Mouse (Mus musculus) G1E (cell line): ENCODE results near the gene Ripk3. TPM values are rescaled to one million over a fixed set of nuclear protein-coding genes. Genes with fewer than 3 reads are reported as not detected.

Source experiments
- ATAC-seq: 2 replicates; pipeline ENCODE4 v1.8.0; 2016; ENCODE audit warnings: mild to moderate bottlenecking; ENCODE audit not compliant: insufficient number of reproducible peaks, poor library complexity, low FRiP score, severe bottlenecking; ENCODE audit errors: extremely low read depth
- DNase-seq: peaks from one replicate; pipeline ENCODE4 v3.0.0; 2012; ENCODE audit warnings: low spot score
- H3K27me3 ChIP-seq: 2 replicates; pipeline ENCODE4 v1.6.1; 2012; ENCODE audit warnings: mild to moderate bottlenecking, low read length, inconsistent platforms; ENCODE audit not compliant: insufficient read depth
- H3K36me3 ChIP-seq: replicated peaks from 2 replicates; pipeline ENCODE3; 2012; ENCODE audit warnings: mild to moderate bottlenecking, inconsistent platforms
- H3K4me1 ChIP-seq: 2 replicates; pipeline ENCODE4 v1.6.1; 2012; ENCODE audit warnings: low read depth, low read length, inconsistent platforms, mixed read lengths; ENCODE audit not compliant: insufficient read depth
- H3K4me3 ChIP-seq: 2 replicates; pipeline ENCODE4 v1.5.1; 2012; ENCODE audit warnings: low read depth, mild to moderate bottlenecking, inconsistent platforms, low read length, moderate library complexity, mixed read lengths
- H3K9me3 ChIP-seq: replicated peaks from 2 replicates; pipeline ENCODE4 v1.6.1; 2012; ENCODE audit warnings: inconsistent platforms
- CTCF ChIP-seq: IDR thresholded peaks from 2 replicates; pipeline ENCODE4 v1.5.1; 2012; ENCODE audit warnings: low read depth, low read length, inconsistent platforms, mixed read lengths
- GATA1 ChIP-seq: IDR thresholded peaks from 2 replicates; pipeline ENCODE4 v1.6.1; 2012; ENCODE audit warnings: borderline replicate concordance, low read length, inconsistent platforms, mixed read lengths
- GATA2 ChIP-seq: IDR thresholded peaks from 2 replicates; pipeline ENCODE4 v1.6.1; 2012; ENCODE audit warnings: low read depth, low read length, inconsistent platforms, borderline replicate concordance
- POLR2AphosphoS5 ChIP-seq: IDR thresholded peaks from 2 replicates; pipeline ENCODE4 v1.6.1; 2012; ENCODE audit warnings: low read depth, low read length, inconsistent platforms; ENCODE audit not compliant: insufficient replicate concordance
- TAL1 ChIP-seq: conservative IDR thresholded peaks from 2 replicates; pipeline ENCODE4 v1.6.1; 2012; ENCODE audit warnings: low read depth, low read length, inconsistent platforms, mixed read lengths
- polyA plus RNA-seq: library from polyadenylated mRNA; stranded (reverse); fragments of >175 nt; gene quantifications from 2 replicates; pipeline ENCODE4 v1.2.3, GENCODE M21; 2012
- total RNA-seq, 2 experiments: library from RNA; stranded (forward) in 1 of 2; stranded (reverse) in 1 of 2; fragments of 200-1000 nt in 1 of 2; fragments of >200 nt in 1 of 2; fragmentation: Nextera tagmentation in 1 of 2; gene quantifications; 2 replicates each; pipeline ENCODE4 v1.2.3; 2014 to 2017

The Ripk3 gene
- total and polyA plus RNA-seq, 3 experiments: 0.27 to 0.51 TPM; not detected in 1

- no peak for TF ChIP-seq GATA1
- TF ChIP-seq GATA2: no peak
- no peak for TF ChIP-seq CTCF
- no peak for TF ChIP-seq POLR2AphosphoS5
- no peak for TF ChIP-seq TAL1
- Histone ChIP-seq H3K9me3 (no peaks in the 10 kb centered on the region), H3K4me3 (no peak overlapping the region), H3K4me1 (peaks cover 8% of the 10 kb centered on the region), H3K36me3 (no peaks in the 10 kb centered on the region), H3K27me3 (peaks cover 82% of the 10 kb centered on the region)
- DNase-seq (no peak), ATAC-seq (no peak)
These were observed 40.1 kb upstream of the Ripk3 start for GRCm38 (mm10) chr14:55828716-55829263.

DNA sequence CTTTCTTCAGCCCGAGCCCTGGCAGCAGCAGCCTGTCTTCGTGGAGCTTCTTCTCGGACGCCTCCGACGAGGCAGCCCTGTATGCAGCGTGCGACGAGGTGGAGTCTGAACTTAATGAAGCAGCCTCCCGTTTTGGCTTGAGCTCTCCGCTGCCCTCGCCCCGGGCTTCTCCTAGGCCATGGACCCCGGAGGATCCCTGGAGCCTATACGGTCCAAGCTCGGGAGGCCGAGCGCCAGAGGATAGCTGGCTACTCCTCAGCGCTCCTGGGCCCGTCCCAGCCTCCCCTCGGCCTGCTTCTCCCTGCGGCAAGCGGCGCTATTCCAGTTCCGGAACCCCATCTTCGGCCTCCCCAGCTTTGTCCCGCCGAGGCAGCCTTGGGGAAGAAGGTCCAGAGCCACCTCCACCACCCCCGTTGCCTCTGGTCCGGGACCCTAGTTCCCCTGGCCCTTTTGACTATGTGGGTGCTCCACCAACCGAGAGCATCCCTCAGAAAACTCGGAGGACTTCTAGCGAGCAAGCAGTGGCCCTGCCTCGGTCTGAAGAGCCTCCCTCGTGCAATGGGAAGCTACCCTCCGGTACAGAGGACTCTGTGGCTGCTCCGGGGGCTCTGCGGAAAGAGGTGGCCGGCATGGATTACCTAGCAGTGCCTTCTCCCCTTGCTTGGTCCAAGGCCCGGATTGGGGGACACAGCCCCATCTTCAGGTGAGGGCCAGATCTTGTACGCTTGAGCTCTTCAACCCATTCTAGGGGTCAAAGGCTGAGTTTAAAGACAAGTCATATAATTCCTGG lies 38.1 kb upstream of the Ripk3 start:
- H3K4me1 ChIP-seq: peaks cover 23% of the 10 kb centered on the region

GRCm38 (mm10) chr14:55826142-55826541 lies 37.5 kb upstream of the Ripk3 start:
- TF ChIP-seq CTCF: no peak
- no peak for TF ChIP-seq POLR2AphosphoS5
- TF ChIP-seq TAL1: no peak
- no peak for TF ChIP-seq GATA1
- no peak for TF ChIP-seq GATA2
- ATAC-seq: no peak
- H3K27me3 ChIP-seq: peaks cover 74% of the 10 kb centered on the region
- DNase-seq: no peak
- H3K4me3 ChIP-seq: no peak overlapping the region
- no peaks in the 10 kb centered on the region for H3K36me3 ChIP-seq
- H3K9me3 ChIP-seq: no peaks in the 10 kb centered on the region
- peaks cover 23% of the 10 kb centered on the region for H3K4me1 ChIP-seq

More for the DNA sequence above, 38.1 kb upstream of the Ripk3 start:
- DNase-seq (no peak), ATAC-seq (no peak)
- no peak overlapping the region for H3K4me3 ChIP-seq
- no peaks in the 10 kb centered on the region for H3K36me3 ChIP-seq
- TF ChIP-seq POLR2AphosphoS5 (no peak), GATA1 (no peak), GATA2 (no peak)
- no peaks in the 10 kb centered on the region for H3K9me3 ChIP-seq
- H3K27me3 ChIP-seq: peaks cover 80% of the 10 kb centered on the region

- ATAC-seq (no peak), DNase-seq (no peak)
- Histone ChIP-seq H3K4me1 (peaks cover 23% of the 10 kb centered on the region), H3K9me3 (no peaks in the 10 kb centered on the region), H3K4me3 (no peak overlapping the region), H3K36me3 (no peaks in the 10 kb centered on the region), H3K27me3 (peaks cover 76% of the 10 kb centered on the region)
- TF ChIP-seq CTCF (no peak), GATA1 (no peak), TAL1 (no peak), GATA2 (no peak), POLR2AphosphoS5 (no peak)
These were observed 36.8 kb upstream of the Ripk3 start for GRCm38 (mm10) chr14:55825216-55826051.

- ATAC-seq: no peak
- no peaks in the 10 kb centered on the region for H3K9me3 ChIP-seq
- no peak for DNase-seq
- H3K36me3 ChIP-seq: no peaks in the 10 kb centered on the region
- TF ChIP-seq CTCF (no peak), GATA2 (no peak)
- H3K4me3 ChIP-seq: no peak overlapping the region
- peaks cover 23% of the 10 kb centered on the region for H3K4me1 ChIP-seq
- H3K27me3 ChIP-seq: peaks cover 76% of the 10 kb centered on the region
These were observed 36.0 kb upstream of the Ripk3 start for GRCm38 (mm10) chr14:55824481-55825215.
